Mouse (Mus musculus): ENCODE measurements around the gene Fam160b1. TPM values are rescaled to one million over a fixed set of nuclear protein-coding genes. Genes with fewer than 3 reads are reported as not detected.

The Fam160b1 gene
- polyA plus RNA-seq, 1 experiment = 13.7 TPM

DNA sequence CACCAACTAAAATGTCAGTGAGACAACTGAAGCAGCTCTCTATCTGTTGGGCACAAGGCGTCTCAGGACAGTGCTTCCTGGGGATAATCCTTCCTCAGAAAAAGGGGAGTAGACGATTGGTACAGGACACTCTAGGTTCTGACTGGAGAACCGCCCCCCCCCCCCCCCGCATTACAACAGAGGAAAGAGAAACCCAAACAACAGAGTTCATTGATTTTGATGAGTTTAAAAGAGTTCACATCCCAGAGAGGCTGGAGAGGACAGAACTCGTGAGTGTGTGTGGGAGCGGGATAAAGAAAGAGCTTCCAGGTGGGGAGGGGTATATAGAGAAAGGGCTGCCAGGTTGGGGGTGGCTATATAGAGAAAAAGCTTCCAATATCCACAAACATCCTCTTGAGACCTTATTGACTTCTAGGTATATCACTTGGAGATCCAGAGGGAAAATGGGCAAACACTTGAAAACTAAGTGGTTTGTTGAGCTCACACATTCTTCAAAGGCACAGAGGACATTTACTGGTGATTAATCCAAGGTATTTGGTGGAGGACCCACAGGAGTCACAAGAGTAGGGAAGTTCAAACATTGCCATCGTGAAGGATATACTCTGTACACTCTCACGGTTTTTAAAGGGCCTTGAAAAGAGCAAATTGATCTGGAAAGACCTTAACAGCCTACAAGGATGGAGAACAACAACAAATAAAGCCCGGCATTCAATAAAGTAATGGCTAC is 39.7 kb upstream of the Fam160b1 start:
- Histone ChIP-seq H3K4me3 (ENCODE audit: control insufficient read depth, low read depth, low read length) (no peak overlapping the region), H3K36me3 (ENCODE audit: control insufficient read depth, insufficient read depth, low read length) (no peaks in the 10 kb centered on the region), H3K27me3 (ENCODE audit: control insufficient read depth, insufficient read depth, low read length) (no peaks in the 10 kb centered on the region), H3K27ac (ENCODE audit: control insufficient read depth, insufficient read depth, low read depth, low read length) (no peak overlapping the region), H3K4me1 (ENCODE audit: control insufficient read depth, insufficient read depth, low read length) (peaks cover 2% of the 10 kb centered on the region)
- TF ChIP-seq CTCF (IDR thresholded peaks at IDR 0.05; ENCODE audit: control insufficient read depth, insufficient read depth, insufficient replicate concordance, low read depth, low read length) (no peak), POLR2A (IDR thresholded peaks at IDR 0.05; ENCODE audit: control insufficient read depth, low read depth, low read length) (no peak)

DNA sequence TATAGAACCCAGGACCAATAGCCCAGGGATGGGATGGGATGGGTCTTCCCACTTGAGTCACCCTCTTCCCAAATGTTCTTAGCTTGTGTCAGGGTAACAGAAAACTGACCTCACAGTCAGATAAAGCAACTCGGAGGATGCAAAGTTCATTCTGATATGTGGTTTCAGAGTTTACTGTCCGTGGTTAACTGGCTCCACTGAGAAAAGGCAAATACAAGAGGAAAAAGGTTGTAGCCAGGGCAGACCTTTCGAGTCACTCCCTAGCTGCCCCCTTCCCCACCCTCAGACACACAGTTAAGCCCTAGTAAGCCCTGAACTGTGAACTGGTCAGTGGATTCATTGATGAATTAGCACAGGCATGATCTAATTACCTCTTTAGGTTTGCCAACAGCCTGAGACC is 38.6 kb upstream of the Fam160b1 start:
- H3K4me3 ChIP-seq (ENCODE audit: control insufficient read depth, low read depth, low read length) = no peak overlapping the region
- no peak for TF ChIP-seq POLR2A (IDR thresholded peaks at IDR 0.05; ENCODE audit: control insufficient read depth, low read depth, low read length)
- no peak for TF ChIP-seq CTCF (IDR thresholded peaks at IDR 0.05; ENCODE audit: control insufficient read depth, insufficient read depth, insufficient replicate concordance, low read depth, low read length)
- H3K27ac ChIP-seq (ENCODE audit: control insufficient read depth, insufficient read depth, low read depth, low read length) = no peak overlapping the region
- no peaks in the 10 kb centered on the region for H3K27me3 ChIP-seq (ENCODE audit: control insufficient read depth, insufficient read depth, low read length)
- H3K36me3 ChIP-seq (ENCODE audit: control insufficient read depth, insufficient read depth, low read length) = no peaks in the 10 kb centered on the region
- peaks cover 2% of the 10 kb centered on the region for H3K4me1 ChIP-seq (ENCODE audit: control insufficient read depth, insufficient read depth, low read length)

- no peak overlapping the region for H3K27ac ChIP-seq (ENCODE audit: control insufficient read depth, insufficient read depth, low read depth, low read length)
- TF ChIP-seq CTCF (IDR thresholded peaks at IDR 0.05; ENCODE audit: control insufficient read depth, insufficient read depth, insufficient replicate concordance, low read depth, low read length) (no peak), POLR2A (IDR thresholded peaks at IDR 0.05; ENCODE audit: control insufficient read depth, low read depth, low read length) (no peak)
- no peaks in the 10 kb centered on the region for H3K27me3 ChIP-seq (ENCODE audit: control insufficient read depth, insufficient read depth, low read length)
- no peak overlapping the region for H3K4me3 ChIP-seq (ENCODE audit: control insufficient read depth, low read depth, low read length)
- no peaks in the 10 kb centered on the region for H3K36me3 ChIP-seq (ENCODE audit: control insufficient read depth, insufficient read depth, low read length)
- H3K4me1 ChIP-seq (ENCODE audit: control insufficient read depth, insufficient read depth, low read length) = peaks cover 2% of the 10 kb centered on the region
Measured at GRCm38 (mm10) chr19:57322491-57322890, 38.0 kb upstream of the Fam160b1 start.

- H3K36me3 ChIP-seq (ENCODE audit: control insufficient read depth, insufficient read depth, low read length) = no peaks in the 10 kb centered on the region
- H3K4me3 ChIP-seq (ENCODE audit: control insufficient read depth, low read depth, low read length) = no peak overlapping the region
- TF ChIP-seq POLR2A (IDR thresholded peaks at IDR 0.05; ENCODE audit: control insufficient read depth, low read depth, low read length) (no peak), CTCF (IDR thresholded peaks at IDR 0.05; ENCODE audit: control insufficient read depth, insufficient read depth, insufficient replicate concordance, low read depth, low read length) (no peak)
- no peak overlapping the region for H3K27ac ChIP-seq (ENCODE audit: control insufficient read depth, insufficient read depth, low read depth, low read length)
- peaks cover 2% of the 10 kb centered on the region for H3K4me1 ChIP-seq (ENCODE audit: control insufficient read depth, insufficient read depth, low read length)
- no peaks in the 10 kb centered on the region for H3K27me3 ChIP-seq (ENCODE audit: control insufficient read depth, insufficient read depth, low read length)
Measured at GRCm38 (mm10) chr19:57323087-57323486, 37.4 kb upstream of the Fam160b1 start.

DNA sequence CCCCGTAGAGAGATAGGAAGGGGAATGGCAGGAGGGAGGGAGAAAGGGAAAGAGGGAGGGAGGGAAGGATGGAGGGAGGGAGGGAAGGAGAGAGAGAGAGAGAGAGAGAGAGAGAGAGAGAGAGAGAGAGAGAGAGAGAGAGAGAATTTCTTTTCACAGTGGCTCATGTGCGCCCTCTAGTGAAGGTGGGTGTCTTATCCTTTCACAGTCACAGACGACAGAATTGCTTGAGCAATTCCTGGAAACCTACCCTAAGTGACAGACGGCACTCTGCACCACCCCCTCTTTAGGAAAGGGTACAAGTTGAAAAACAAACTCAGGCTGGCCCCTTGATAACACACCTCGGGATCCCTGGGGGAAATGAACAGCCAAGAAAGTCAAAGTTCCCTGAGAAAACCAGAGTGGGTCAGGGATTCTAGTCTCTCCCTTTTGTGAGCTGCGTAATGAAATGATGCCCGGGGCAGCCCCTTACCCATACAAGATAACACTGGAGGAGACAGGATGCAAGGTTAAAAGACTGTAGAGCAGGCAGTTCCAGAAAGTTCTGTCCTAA is 34.7 kb upstream of the Fam160b1 start:
- Histone ChIP-seq H3K27ac (ENCODE audit: control insufficient read depth, insufficient read depth, low read depth, low read length) (no peak overlapping the region), H3K36me3 (ENCODE audit: control insufficient read depth, insufficient read depth, low read length) (no peaks in the 10 kb centered on the region), H3K4me1 (ENCODE audit: control insufficient read depth, insufficient read depth, low read length) (peaks cover 4% of the 10 kb centered on the region), H3K4me3 (ENCODE audit: control insufficient read depth, low read depth, low read length) (no peak overlapping the region), H3K27me3 (ENCODE audit: control insufficient read depth, insufficient read depth, low read length) (no peaks in the 10 kb centered on the region)
- TF ChIP-seq CTCF (IDR thresholded peaks at IDR 0.05; ENCODE audit: control insufficient read depth, insufficient read depth, insufficient replicate concordance, low read depth, low read length) (0 out of 2 replicates have a peak, but pooled peaks have one; percentile 6), POLR2A (IDR thresholded peaks at IDR 0.05; ENCODE audit: control insufficient read depth, low read depth, low read length) (no peak)

DNA sequence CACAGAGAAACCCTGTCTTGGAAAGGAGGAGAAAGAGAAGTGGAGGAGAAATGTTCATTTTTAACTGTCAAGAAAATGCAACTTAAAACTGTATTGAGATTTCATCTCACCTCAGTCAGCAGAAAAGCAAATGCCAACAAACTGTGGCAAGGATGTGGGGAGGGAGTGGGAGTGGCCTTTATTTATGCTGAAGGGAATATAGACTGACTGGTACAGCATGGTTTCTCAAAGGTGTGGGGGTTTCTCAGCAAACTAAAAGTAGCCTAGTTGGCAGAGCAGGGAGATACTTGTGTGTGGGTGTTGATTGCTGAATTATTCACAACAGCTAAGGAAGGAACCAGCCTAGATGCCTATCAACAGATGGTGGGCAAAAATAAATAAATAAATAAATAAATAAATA is 32.8 kb upstream of the Fam160b1 start:
- H3K36me3 ChIP-seq (ENCODE audit: control insufficient read depth, insufficient read depth, low read length) = no peaks in the 10 kb centered on the region
- H3K4me1 ChIP-seq (ENCODE audit: control insufficient read depth, insufficient read depth, low read length) = peaks cover 4% of the 10 kb centered on the region
- H3K27ac ChIP-seq (ENCODE audit: control insufficient read depth, insufficient read depth, low read depth, low read length) = no peak overlapping the region
- no peaks in the 10 kb centered on the region for H3K27me3 ChIP-seq (ENCODE audit: control insufficient read depth, insufficient read depth, low read length)
- TF ChIP-seq CTCF (IDR thresholded peaks at IDR 0.05; ENCODE audit: control insufficient read depth, insufficient read depth, insufficient replicate concordance, low read depth, low read length) = no peak
- TF ChIP-seq POLR2A (IDR thresholded peaks at IDR 0.05; ENCODE audit: control insufficient read depth, low read depth, low read length) = no peak
- H3K4me3 ChIP-seq (ENCODE audit: control insufficient read depth, low read depth, low read length) = no peak overlapping the region

DNA sequence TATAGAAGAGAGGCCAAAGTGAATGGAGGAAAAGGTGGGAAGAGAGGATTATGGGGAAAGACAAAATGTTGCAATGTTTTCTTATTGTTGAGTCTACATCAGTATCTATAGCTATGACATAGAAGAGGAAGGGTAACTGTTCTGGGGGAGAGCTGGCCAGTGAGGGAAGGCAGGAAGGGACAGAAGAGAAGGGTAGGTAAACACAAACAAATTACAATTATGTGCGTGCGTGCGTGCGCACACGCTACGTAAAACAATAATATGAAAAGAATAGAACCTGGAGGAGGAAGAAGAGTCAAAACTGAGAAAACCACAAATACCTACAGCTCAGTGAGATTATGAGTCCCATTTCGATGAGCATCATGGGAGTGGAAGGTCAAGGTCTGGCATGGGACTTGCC is 32.2 kb upstream of the Fam160b1 start:
- no peak overlapping the region for H3K27ac ChIP-seq (ENCODE audit: control insufficient read depth, insufficient read depth, low read depth, low read length)
- H3K4me1 ChIP-seq (ENCODE audit: control insufficient read depth, insufficient read depth, low read length) = peaks cover 4% of the 10 kb centered on the region
- no peaks in the 10 kb centered on the region for H3K36me3 ChIP-seq (ENCODE audit: control insufficient read depth, insufficient read depth, low read length)
- H3K4me3 ChIP-seq (ENCODE audit: control insufficient read depth, low read depth, low read length) = no peak overlapping the region
- H3K27me3 ChIP-seq (ENCODE audit: control insufficient read depth, insufficient read depth, low read length) = no peaks in the 10 kb centered on the region
- TF ChIP-seq CTCF (IDR thresholded peaks at IDR 0.05; ENCODE audit: control insufficient read depth, insufficient read depth, insufficient replicate concordance, low read depth, low read length) (no peak), POLR2A (IDR thresholded peaks at IDR 0.05; ENCODE audit: control insufficient read depth, low read depth, low read length) (no peak)

Measured in testis, adult 2 months (tissue).